ENCODE assay signal across 14 mouse cellular contexts in genomic region chr12:34200030-34200446, GRCm38 (mm10).
A peak's percentile ranks its signal among the peaks of the same experiment; 100 is the strongest.
DNase-seq lines count a peak whose midpoint lies in the region; ATAC-seq and TF ChIP-seq lines count a peak whose summit lies in the region.
"Had no signal": no experiment of that assay in that cellular context is flagged by ENCODE, and none has a peak within 500 bp of the region (broad histone marks: within the 10 kb centered on the region; RNA-seq: fewer than 3 reads in every experiment).

No protein-coding gene starts in this region.

- no peak for ATAC-seq in midbrain, postnatal 0 days (ENCODE audit: low FRiP score)
- ATAC-seq in midbrain, embryonic 13.5 days = 0 out of 2 replicates have a peak, but pooled peaks have one; percentile 37
- ATAC-seq in frontal cortex, adult (ENCODE audit: low TSS enrichment) = no peak
- ATAC-seq: hindbrain, postnatal 0 days had no signal

- no peak for TF ChIP-seq CTCF in midbrain, postnatal 0 days (IDR thresholded peaks at IDR 0.05)

- peaks cover 12% of the 10 kb centered on the region for H3K4me1 ChIP-seq in midbrain, embryonic 10.5 days
- no peaks in the 10 kb centered on the region for H3K4me1 ChIP-seq in midbrain, postnatal 0 days (ENCODE audit: insufficient read depth, low read length)
- 0 out of 2 replicates have a peak, but pooled peaks cover 8% of the 10 kb centered on the region for H3K4me1 ChIP-seq in midbrain, embryonic 13.5 days (replicated peaks)
- H3K4me1 ChIP-seq: neural tube, embryonic 12.5 days; stomach, embryonic 15.5 days had no signal

- H3K27me3 ChIP-seq in midbrain, embryonic 10.5 days (ENCODE audit: low read depth, poor library complexity, severe bottlenecking) = no peaks in the 10 kb centered on the region
- no peaks in the 10 kb centered on the region for H3K27me3 ChIP-seq in midbrain, postnatal 0 days (ENCODE audit: insufficient read depth, low read length)
- H3K27me3 ChIP-seq in midbrain, embryonic 13.5 days = no peaks in the 10 kb centered on the region
- H3K27me3 ChIP-seq: neural tube, embryonic 12.5 days; stomach, embryonic 15.5 days had no signal

- DNase-seq in midbrain, embryonic 10.5 days (ENCODE audit: low spot score) = peak; percentile 22
- no peak for DNase-seq in midbrain, postnatal 0 days (ENCODE audit: low spot score)
- peak; percentile 38 for DNase-seq in embryo, embryonic 11.5 days (ENCODE audit: low read depth, low spot score)
- DNase-seq in forelimb bud, embryonic 11.5 days (ENCODE audit: low read depth, low spot score) = peak; percentile 93
- DNase-seq in right cerebral cortex, postnatal 10 days (ENCODE audit: low spot score in 2 of 2) = no peak
- DNase-seq in cerebellum, adult 9-10 months = no peak
- DNase-seq: cerebellum, adult 18-20 months; heart, adult 2 months; thymus, postnatal 25 days had no signal

- WGBS in midbrain, embryonic 10.5 days = 56% methylated on average over 4 of the region's 4 CpGs
- 71% methylated on average over 4 of the region's 4 CpGs for WGBS in midbrain, postnatal 0 days
- WGBS in midbrain, embryonic 13.5 days = 62% methylated on average over 4 of the region's 4 CpGs

- no peaks in the 10 kb centered on the region for H3K9me3 ChIP-seq in midbrain, embryonic 10.5 days (replicated peaks)
- H3K9me3 ChIP-seq in midbrain, postnatal 0 days (ENCODE audit: low read length) = no peaks in the 10 kb centered on the region
- H3K9me3 ChIP-seq in midbrain, embryonic 13.5 days = no peaks in the 10 kb centered on the region
- H3K9me3 ChIP-seq: neural tube, embryonic 12.5 days; stomach, embryonic 15.5 days had no signal

- no peak overlapping the region for H3K4me3 ChIP-seq in midbrain, embryonic 10.5 days
- H3K4me3 ChIP-seq in midbrain, postnatal 0 days (ENCODE audit: low read depth, low read length) = no peak overlapping the region
- H3K4me3 ChIP-seq in midbrain, embryonic 13.5 days (replicated peaks) = no peak overlapping the region
- H3K4me3 ChIP-seq: heart, adult 2 months; neural tube, embryonic 12.5 days; stomach, embryonic 15.5 days had no signal

- H3K4me2 ChIP-seq in midbrain, postnatal 0 days (ENCODE audit: low read depth, low read length, poor library complexity, severe bottlenecking) = no peak overlapping the region
- H3K4me2 ChIP-seq in midbrain, embryonic 13.5 days (replicated peaks) = no peak overlapping the region
- H3K4me2 ChIP-seq: neural tube, embryonic 12.5 days; stomach, embryonic 15.5 days had no signal

- no peak overlapping the region for H3K9ac ChIP-seq in midbrain, postnatal 0 days (replicated peaks; ENCODE audit: low read length, poor library complexity, severe bottlenecking)
- no peak overlapping the region for H3K9ac ChIP-seq in midbrain, embryonic 13.5 days (replicated peaks)
- H3K9ac ChIP-seq: neural tube, embryonic 12.5 days; stomach, embryonic 15.5 days had no signal

- no peak overlapping the region for H3K27ac ChIP-seq in midbrain, embryonic 10.5 days (replicated peaks)
- no peak overlapping the region for H3K27ac ChIP-seq in midbrain, postnatal 0 days (ENCODE audit: low read depth, low read length)
- H3K27ac ChIP-seq in midbrain, embryonic 13.5 days = no peak overlapping the region
- H3K27ac ChIP-seq: heart, adult 2 months; hindbrain, postnatal 0 days; neural tube, embryonic 12.5 days; stomach, embryonic 15.5 days had no signal

- H3K36me3 ChIP-seq in midbrain, embryonic 10.5 days = no peaks in the 10 kb centered on the region
- no peaks in the 10 kb centered on the region for H3K36me3 ChIP-seq in midbrain, postnatal 0 days (ENCODE audit: insufficient read depth, low read length)
- H3K36me3 ChIP-seq in midbrain, embryonic 13.5 days = no peaks in the 10 kb centered on the region
- H3K36me3 ChIP-seq: neural tube, embryonic 12.5 days; stomach, embryonic 15.5 days had no signal

Comparison
In these comparisons a context has a peak if more than half of its experiments do, and no peak if none do; other contexts are left out.
1. DNase-seq: peak in midbrain, embryonic 10.5 days (single experiment), embryo, embryonic 11.5 days (single experiment) and forelimb bud, embryonic 11.5 days (single experiment); none in midbrain, postnatal 0 days (single experiment), right cerebral cortex, postnatal 10 days (0 of 2) and cerebellum, adult 9-10 months (single experiment).